Mouse (Mus musculus) hindbrain, embryonic 14.5 days (tissue): ENCODE results near the gene Rhbdd2. TPM values are rescaled to one million over a fixed set of nuclear protein-coding genes. Genes with fewer than 3 reads are reported as not detected.
"Not testable (repeated sequence)": the region's sequence is repeated elsewhere in the genome, so short reads cannot be mapped to it uniquely, and the experiment has no call there.

Experiments
- ATAC-seq: fragments of 200-750 bp; cut with Nextera tagmentation; 2 replicates; pipeline ENCODE4 v1.8.0; 2017; ENCODE audit warnings: moderate number of reproducible peaks, mild to moderate bottlenecking, moderate TSS enrichment, moderate library complexity; ENCODE audit not compliant: low FRiP score
- DNase-seq: peaks from one replicate; pipeline ENCODE4 v3.0.0-alpha.2; 2015; ENCODE audit warnings: low spot score
- H3K27ac ChIP-seq: fragments of 300-500 bp; sonication (generic); 2 replicates; pipeline ENCODE4 v1.5.1; 2014; ENCODE audit warnings: mild to moderate bottlenecking, moderate library complexity
- H3K27me3 ChIP-seq: fragments of 300-500 bp; sonication (generic); 2 replicates; pipeline ENCODE4 v1.6.1; 2014; ENCODE audit warnings: mild to moderate bottlenecking, low read length, mixed read lengths; ENCODE audit not compliant: control insufficient read depth, insufficient read depth
- H3K36me3 ChIP-seq: fragments of 300-500 bp; sonication (generic); replicated peaks from 2 replicates; pipeline ENCODE4 v1.6.1; 2014; ENCODE audit not compliant: control insufficient read depth, insufficient read depth
- H3K4me1 ChIP-seq: fragments of 300-500 bp; sonication (generic); replicated peaks from 2 replicates; pipeline ENCODE4 v1.6.1; 2014; ENCODE audit warnings: antibody characterized with exemption, low read length, mixed read lengths; ENCODE audit not compliant: control insufficient read depth, insufficient read depth
- H3K4me2 ChIP-seq: fragments of 300-500 bp; sonication (generic); replicated peaks from 2 replicates; pipeline ENCODE4 v1.6.1; 2014; ENCODE audit warnings: mild to moderate bottlenecking, moderate library complexity
- H3K4me3 ChIP-seq: fragments of 300-500 bp; sonication (generic); replicated peaks from 2 replicates; pipeline ENCODE4 v1.5.1; 2014; ENCODE audit warnings: mild to moderate bottlenecking, low read length
- H3K9ac ChIP-seq: fragments of 300-500 bp; sonication (generic); 2 replicates; pipeline ENCODE4 v1.6.1; 2014
- H3K9me3 ChIP-seq: fragments of 300-500 bp; sonication (generic); 2 replicates; pipeline ENCODE4 v1.6.1; 2016; ENCODE audit warnings: low read length; ENCODE audit not compliant: control insufficient read depth
- WGBS: fragments of 180-500 bp; shearing (Covaris S2); extraction: QIAGEN DNeasy Blood & Tissue Kit; methylation state at CpG from one replicate; pipeline ENCODE4 v1.1.7; 2014; 5-methylcytosine and 5-hydroxymethylcytosine counted together
- polyA plus RNA-seq: library from polyadenylated mRNA; unstranded; fragments of >200 nt; fragmentation: Nextera tagmentation; extraction: Ambion mirVana; gene quantifications from 2 replicates; pipeline ENCODE4 v1.2.1, GENCODE M21; 2014

Rhbdd2 gene
- polyA plus RNA-seq: 103 and 104 TPM in 2 replicates

DNA sequence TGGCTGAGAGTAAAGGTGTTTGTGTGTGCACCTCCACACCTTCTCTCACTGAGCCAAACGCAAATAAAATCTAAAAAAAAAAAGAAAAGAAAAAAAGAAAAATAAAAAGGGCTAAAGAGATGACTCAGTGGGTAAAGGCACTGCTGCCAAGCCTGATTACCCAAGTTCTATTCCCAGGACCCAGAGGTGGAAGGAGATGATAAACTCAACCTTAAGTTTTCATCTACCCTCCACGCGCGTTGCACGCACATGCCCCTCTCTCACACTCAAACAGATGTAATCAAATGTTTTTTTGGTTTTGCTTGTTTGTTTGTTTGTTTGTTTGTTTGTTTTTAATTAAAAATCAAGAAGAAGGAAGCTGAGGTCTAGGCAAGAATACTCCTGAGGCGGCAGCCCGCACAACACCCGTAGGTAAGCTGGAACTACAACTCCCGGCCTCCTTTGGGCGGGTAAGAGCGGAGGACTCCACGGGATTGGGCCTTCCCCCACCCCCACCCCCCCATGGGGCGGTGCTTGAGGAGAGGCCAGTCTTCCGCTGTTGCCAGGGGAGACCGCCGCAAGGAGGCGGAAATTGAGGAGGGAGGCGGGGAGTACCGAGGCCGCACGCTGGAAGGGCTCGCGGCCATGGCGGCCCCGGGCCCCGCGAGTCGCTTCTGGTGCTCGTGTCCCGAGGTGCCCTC lies at the start of gene Rhbdd2:
Gene Rhbdd2 (plus strand): TSS at position 502 of the 680 bp plus-strand sequence.
- Histone ChIP-seq H3K9me3 (no peaks in the 10 kb centered on the region), H3K27ac (peak within 1 kb of the TSS; percentile 92), H3K9ac (peak within 1 kb of the TSS; percentile 79), H3K4me3 (peak within 1 kb of the TSS; percentile 67), H3K4me2 (peak within 1 kb of the TSS; percentile 52), H3K36me3 (peaks cover 23% of the 10 kb centered on the region), H3K4me1 (peaks cover 10% of the 10 kb centered on the region), H3K27me3 (no peaks in the 10 kb centered on the region)
- DNase-seq (peak; percentile 96), ATAC-seq (peak; percentile 99)
- WGBS: 13% methylated on average over 28 of the region's 30 CpGs

DNA sequence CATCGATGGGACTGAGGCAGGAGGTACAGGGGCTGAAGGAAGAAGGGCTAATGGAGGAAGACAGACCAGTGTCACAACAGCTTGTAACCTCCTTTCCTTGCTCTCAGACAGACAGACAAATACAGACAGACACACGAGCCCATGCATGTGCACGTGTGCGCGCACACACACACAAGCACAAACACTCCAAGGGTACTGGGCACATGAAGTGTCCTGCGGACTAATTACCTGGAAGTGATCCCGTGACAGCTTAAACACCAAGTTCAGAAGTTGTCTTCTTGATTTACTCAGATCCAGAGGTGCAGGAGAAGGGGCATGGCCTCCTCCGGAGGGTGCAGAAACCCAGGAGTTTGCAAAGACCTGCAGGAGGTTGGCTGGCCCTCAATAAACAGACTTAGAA lies 46.7 kb upstream of the Rhbdd2 start:
- no peaks in the 10 kb centered on the region for H3K36me3 ChIP-seq
- H3K9ac ChIP-seq: no peak overlapping the region
- no peaks in the 10 kb centered on the region for H3K27me3 ChIP-seq
- 94% methylated on average over 8 of the region's 8 CpGs for WGBS
- no peaks in the 10 kb centered on the region for H3K9me3 ChIP-seq
- no peak for DNase-seq
- no peak overlapping the region for H3K4me2 ChIP-seq
- no peak overlapping the region for H3K4me3 ChIP-seq
- no peak for ATAC-seq
- H3K4me1 ChIP-seq: no peaks in the 10 kb centered on the region
- no peak overlapping the region for H3K27ac ChIP-seq

DNA sequence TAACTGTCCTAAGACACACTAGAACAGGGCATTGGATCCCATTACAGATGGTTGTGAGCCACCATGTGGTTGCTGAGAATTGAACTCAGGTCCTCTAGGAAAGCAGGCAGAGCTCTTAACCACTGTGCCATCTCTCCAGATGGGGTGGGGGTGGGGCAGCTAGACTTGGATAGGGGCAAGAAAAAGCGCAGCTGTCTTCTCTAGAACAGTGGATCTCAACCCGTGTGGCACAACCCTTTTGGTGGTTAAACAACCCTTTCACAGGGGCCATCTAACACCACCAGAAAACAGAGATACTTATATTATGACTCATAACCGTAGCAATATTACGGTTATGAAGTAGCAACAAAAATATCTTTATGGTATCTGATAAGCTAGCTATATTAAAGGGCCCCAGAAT lies 44.7 kb upstream of the Rhbdd2 start:
- 86% methylated on average over 4 of the region's 4 CpGs for WGBS
- H3K36me3 ChIP-seq: no peaks in the 10 kb centered on the region
- H3K9me3 ChIP-seq: peaks cover 7% of the 10 kb centered on the region
- no peak overlapping the region for H3K4me2 ChIP-seq
- H3K27me3 ChIP-seq: no peaks in the 10 kb centered on the region
- ATAC-seq (no peak), DNase-seq (no peak)
- no peak overlapping the region for H3K27ac ChIP-seq
- no peaks in the 10 kb centered on the region for H3K4me1 ChIP-seq
- no peak overlapping the region for H3K4me3 ChIP-seq
- no peak overlapping the region for H3K9ac ChIP-seq

DNA sequence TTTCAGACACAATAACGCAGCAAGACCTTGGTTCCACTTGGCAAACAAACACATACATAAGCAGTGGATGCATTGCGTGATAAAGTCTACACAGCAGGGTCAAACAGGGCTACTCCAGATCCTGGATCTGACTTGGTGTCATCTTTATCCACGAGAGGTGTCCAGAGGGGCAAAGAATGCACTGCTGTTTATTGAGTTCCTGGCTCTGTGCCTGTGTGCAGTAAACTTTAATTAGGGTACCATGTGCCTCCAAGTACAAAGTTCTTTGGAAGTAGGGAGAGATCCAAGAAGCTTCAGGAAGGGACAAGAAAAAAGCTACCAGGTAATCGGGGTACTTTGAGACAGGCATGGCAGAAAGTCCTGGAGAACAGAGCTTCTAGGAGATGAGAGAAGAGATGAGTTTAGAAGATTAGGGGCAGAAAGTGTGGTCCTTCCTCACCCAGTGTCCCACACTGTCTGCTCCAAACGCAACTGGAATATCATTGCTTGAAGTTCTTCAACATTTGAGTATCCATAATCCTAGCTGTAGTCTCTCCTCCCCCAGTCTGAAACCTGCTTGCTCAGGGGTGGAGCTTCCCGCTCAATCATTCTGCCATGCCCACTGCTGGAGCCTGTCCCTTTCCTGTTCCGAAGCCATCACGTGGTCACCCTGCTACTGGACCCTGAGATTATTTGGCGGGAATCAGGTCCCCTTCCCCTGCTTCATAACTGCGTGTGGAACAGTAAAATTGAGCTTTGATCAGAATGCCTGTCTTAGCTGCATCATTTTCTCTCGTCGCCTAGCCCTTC lies 42.2 kb upstream of the Rhbdd2 start:
- Histone ChIP-seq H3K9ac (no peak overlapping the region), H3K27ac (no peak overlapping the region), H3K4me2 (no peak overlapping the region), H3K9me3 (peaks cover 7% of the 10 kb centered on the region), H3K27me3 (no peaks in the 10 kb centered on the region), H3K4me1 (no peaks in the 10 kb centered on the region), H3K4me3 (no peak overlapping the region), H3K36me3 (no peaks in the 10 kb centered on the region)
- DNase-seq (no peak), ATAC-seq (no peak)
- WGBS: 82% methylated on average over 10 of the region's 12 CpGs

DNA sequence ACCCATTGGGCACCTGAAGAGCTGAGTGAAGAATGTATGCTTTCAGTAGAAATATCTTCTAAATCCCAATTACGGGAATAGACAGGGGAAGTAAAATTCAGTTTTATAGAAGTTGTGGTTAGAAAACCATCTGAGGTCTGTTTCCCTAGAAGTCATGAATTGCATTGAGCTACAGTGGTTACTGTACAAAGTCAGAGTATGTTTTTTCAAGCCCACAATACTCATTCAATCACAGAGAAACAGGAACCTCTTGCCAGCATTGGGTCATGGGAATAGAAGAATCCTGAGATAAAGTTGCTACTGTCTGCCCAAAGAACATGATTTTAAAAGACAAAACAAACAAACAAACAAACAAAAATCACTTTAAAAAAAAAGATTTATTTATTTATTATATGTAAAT lies 27.8 kb upstream of the Rhbdd2 start:
- H3K9me3 ChIP-seq: peaks cover 14% of the 10 kb centered on the region; the same call in 1 of the 2 replicates
- not testable (repeated sequence) for H3K4me3 ChIP-seq, H3K4me2 ChIP-seq, H3K4me1 ChIP-seq, H3K27me3 ChIP-seq, H3K36me3 ChIP-seq, ATAC-seq, H3K9ac ChIP-seq, H3K27ac ChIP-seq, DNase-seq
- WGBS: no CpG with 5 or more reads among the region's 1 CpGs

DNA sequence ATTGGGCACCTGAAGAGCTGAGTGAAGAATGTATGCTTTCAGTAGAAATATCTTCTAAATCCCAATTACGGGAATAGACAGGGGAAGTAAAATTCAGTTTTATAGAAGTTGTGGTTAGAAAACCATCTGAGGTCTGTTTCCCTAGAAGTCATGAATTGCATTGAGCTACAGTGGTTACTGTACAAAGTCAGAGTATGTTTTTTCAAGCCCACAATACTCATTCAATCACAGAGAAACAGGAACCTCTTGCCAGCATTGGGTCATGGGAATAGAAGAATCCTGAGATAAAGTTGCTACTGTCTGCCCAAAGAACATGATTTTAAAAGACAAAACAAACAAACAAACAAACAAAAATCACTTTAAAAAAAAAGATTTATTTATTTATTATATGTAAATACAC lies 25.7 kb upstream of the Rhbdd2 start:
- ATAC-seq: not testable (repeated sequence)
- WGBS: no CpG with 5 or more reads among the region's 1 CpGs

DNA sequence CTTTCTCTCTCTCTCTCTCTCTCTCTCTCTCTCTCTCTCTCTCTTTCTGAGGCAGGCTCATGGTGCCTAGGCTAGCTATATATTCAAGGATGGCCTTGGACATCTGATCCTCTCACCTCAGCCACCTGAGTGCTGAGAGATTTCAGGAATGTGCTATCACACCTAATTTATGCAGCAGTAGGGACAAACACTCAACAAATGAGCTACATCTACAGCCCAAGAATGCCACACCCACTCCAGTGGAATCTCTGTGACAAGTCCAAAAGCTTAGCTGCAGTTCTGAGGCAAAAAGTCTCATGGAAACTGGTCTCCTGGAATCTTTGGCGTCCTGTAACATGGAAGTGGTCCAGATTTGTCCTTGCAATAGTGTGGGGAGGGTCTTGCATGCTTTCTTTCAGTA lies 24.8 kb upstream of the Rhbdd2 start:
- 52% methylated on average over 1 of the region's 1 CpGs for WGBS
- no peak overlapping the region for H3K27ac ChIP-seq
- DNase-seq: no peak

More for the DNA sequence above, 25.7 kb upstream of the Rhbdd2 start:
- H3K4me1 ChIP-seq, DNase-seq, H3K9ac ChIP-seq, H3K4me3 ChIP-seq, H3K36me3 ChIP-seq, H3K27ac ChIP-seq, H3K4me2 ChIP-seq, H3K27me3 ChIP-seq: not testable (repeated sequence)
- H3K9me3 ChIP-seq: peaks cover 14% of the 10 kb centered on the region; the same call in 1 of the 2 replicates

DNA sequence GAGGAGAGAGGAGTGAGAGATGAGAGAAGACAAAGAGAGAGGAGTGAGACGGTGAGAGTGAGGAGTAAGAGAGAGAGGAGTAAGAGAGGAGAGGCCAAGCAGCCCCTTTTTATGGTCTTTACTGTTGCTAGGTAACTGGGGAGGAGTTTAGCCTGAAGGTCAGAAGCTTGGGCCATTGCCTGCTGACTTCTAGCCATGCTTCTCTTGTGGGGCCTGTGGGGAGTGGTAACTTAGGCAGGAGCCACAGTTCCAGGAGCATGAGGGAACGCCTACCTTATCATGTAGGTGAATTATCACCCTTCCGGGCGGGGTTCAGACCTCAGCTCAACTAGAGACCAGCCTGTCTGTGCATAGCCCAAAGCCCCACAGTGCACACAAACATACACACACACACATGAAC lies 22.6 kb upstream of the Rhbdd2 start:
- H3K4me2 ChIP-seq: no peak overlapping the region
- no peaks in the 10 kb centered on the region for H3K4me1 ChIP-seq
- H3K36me3 ChIP-seq: no peaks in the 10 kb centered on the region
- WGBS: 72% methylated on average over 4 of the region's 4 CpGs
- H3K27ac ChIP-seq: no peak overlapping the region
- ATAC-seq (no peak), DNase-seq (no peak)
- H3K27me3 ChIP-seq: no peaks in the 10 kb centered on the region
- 0 out of 2 replicates have a peak, but pooled peaks cover 8% of the 10 kb centered on the region for H3K9me3 ChIP-seq
- H3K4me3 ChIP-seq: no peak overlapping the region
- no peak overlapping the region for H3K9ac ChIP-seq

More for the DNA sequence above, 24.8 kb upstream of the Rhbdd2 start:
- Histone ChIP-seq H3K4me2 (no peak overlapping the region), H3K4me1 (no peaks in the 10 kb centered on the region), H3K4me3 (no peak overlapping the region), H3K27me3 (no peaks in the 10 kb centered on the region), H3K36me3 (no peaks in the 10 kb centered on the region), H3K9me3 (peaks cover 12% of the 10 kb centered on the region; the same call in 1 of the 2 replicates), H3K9ac (no peak overlapping the region)
- ATAC-seq: no peak

DNA sequence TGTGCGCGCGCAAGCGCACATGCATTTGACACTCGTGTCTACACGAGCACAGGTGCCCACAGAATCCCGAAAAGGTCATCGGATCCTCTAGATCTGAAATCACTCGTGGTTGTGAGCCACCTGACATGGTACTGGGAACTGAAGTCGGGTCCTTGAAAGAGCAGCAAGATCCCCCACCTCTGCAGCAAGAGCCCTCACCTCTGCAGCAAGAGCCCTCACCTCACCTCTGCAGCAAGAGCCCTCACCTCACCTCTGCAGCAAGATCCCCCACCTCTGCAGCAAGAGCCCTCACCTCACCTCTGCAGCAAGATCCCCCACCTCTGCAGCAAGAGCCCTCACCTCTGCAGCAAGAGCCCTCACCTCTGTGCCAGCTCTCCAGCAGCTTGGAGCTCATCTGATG lies 12.7 kb upstream of the Rhbdd2 start:
- not testable (repeated sequence) for DNase-seq, H3K36me3 ChIP-seq, H3K9me3 ChIP-seq, H3K9ac ChIP-seq, H3K27ac ChIP-seq, H3K4me2 ChIP-seq, H3K27me3 ChIP-seq, ATAC-seq, H3K4me1 ChIP-seq, H3K4me3 ChIP-seq
- 89% methylated on average over 10 of the region's 10 CpGs for WGBS
